Mouse (Mus musculus) midbrain, embryonic 12.5 days (tissue): ENCODE data around the gene Ldha. TPM values are rescaled to one million over a fixed set of nuclear protein-coding genes. Genes with fewer than 3 reads are reported as not detected.
"Not testable (repeated sequence)": the region's sequence is repeated elsewhere in the genome, so short reads cannot be mapped to it uniquely, and the experiment has no call there.

Source experiments
- ATAC-seq: fragments of 200-750 bp; cut with Nextera tagmentation; 2 replicates; pipeline ENCODE4 v1.8.0; 2017; ENCODE audit warnings: low read depth, moderate TSS enrichment, moderate library complexity; ENCODE audit not compliant: low FRiP score
- H3K27ac ChIP-seq: fragments of 300-500 bp; sonication (generic); replicated peaks from 2 replicates; pipeline ENCODE4 v1.5.1; 2016; ENCODE audit warnings: mild to moderate bottlenecking
- H3K27me3 ChIP-seq: fragments of 300-500 bp; sonication (generic); 2 replicates; pipeline ENCODE4 v1.6.1; 2016; ENCODE audit warnings: mild to moderate bottlenecking
- H3K36me3 ChIP-seq: fragments of 300-500 bp; sonication (generic); 2 replicates; pipeline ENCODE4 v1.6.1; 2016
- H3K4me1 ChIP-seq: fragments of 300-500 bp; sonication (generic); 2 replicates; pipeline ENCODE4 v1.6.1; 2016
- H3K4me2 ChIP-seq: fragments of 300-500 bp; sonication (generic); replicated peaks from 2 replicates; pipeline ENCODE4 v1.6.1; 2016; ENCODE audit warnings: mild to moderate bottlenecking, moderate library complexity
- H3K4me3 ChIP-seq: fragments of 300-500 bp; sonication (generic); 2 replicates; pipeline ENCODE4 v1.5.1; 2016; ENCODE audit warnings: mild to moderate bottlenecking
- H3K9ac ChIP-seq: fragments of 300-500 bp; sonication (generic); replicated peaks from 2 replicates; pipeline ENCODE4 v1.6.1; 2016; ENCODE audit warnings: mild to moderate bottlenecking, moderate library complexity
- H3K9me3 ChIP-seq: fragments of 300-500 bp; sonication (generic); 2 replicates; pipeline ENCODE4 v1.6.1; 2016; ENCODE audit warnings: mild to moderate bottlenecking
- WGBS: fragments of 180-500 bp; shearing (Covaris S2); methylation state at CpG from one replicate; pipeline ENCODE4 v1.1.7; 2016; 5-methylcytosine and 5-hydroxymethylcytosine counted together
- polyA plus RNA-seq: library from polyadenylated mRNA; unstranded; fragments of >200 nt; fragmentation: Nextera tagmentation; extraction: Ambion mirVana; gene quantifications from 2 replicates; pipeline ENCODE4 v1.2.1, GENCODE M21; 2016

The Ldha gene
- polyA plus RNA-seq: 802 and 809 TPM in 2 replicates

- no peak within 1 kb of the TSS for H3K27ac ChIP-seq
- no peaks in the 10 kb centered on the region for H3K9me3 ChIP-seq
- H3K27me3 ChIP-seq: peaks cover 23% of the 10 kb centered on the region
- no peak for ATAC-seq
- H3K4me2 ChIP-seq: no peak within 1 kb of the TSS
- H3K4me3 ChIP-seq: no peak within 1 kb of the TSS
- H3K36me3 ChIP-seq: no peaks in the 10 kb centered on the region
- no peak within 1 kb of the TSS for H3K9ac ChIP-seq
- 28% methylated on average over 6 of the region's 6 CpGs for WGBS
- peaks cover 20% of the 10 kb centered on the region for H3K4me1 ChIP-seq
Measured at GRCm38 (mm10) chr7:46840787-46841525, at the start of gene Ldha. Ldha (plus strand) TSS chr7:46841475.

- Histone ChIP-seq H3K9me3 (no peaks in the 10 kb centered on the region), H3K27me3 (no peaks in the 10 kb centered on the region), H3K27ac (no peak overlapping the region), H3K9ac (no peak overlapping the region), H3K36me3 (peaks cover 16% of the 10 kb centered on the region), H3K4me3 (no peak overlapping the region), H3K4me1 (peaks cover 24% of the 10 kb centered on the region), H3K4me2 (no peak overlapping the region)
- no peak for ATAC-seq
- WGBS: 89% methylated on average over 4 of the region's 4 CpGs
Measured at GRCm38 (mm10) chr7:46793871-46794270, 47.4 kb upstream of the Ldha start.

- peak within 1 kb of the TSS; percentile 99 for H3K4me2 ChIP-seq
- H3K4me3 ChIP-seq: peak within 1 kb of the TSS; percentile 93
- peak within 1 kb of the TSS; percentile 90 for H3K9ac ChIP-seq
- H3K27me3 ChIP-seq: no peaks in the 10 kb centered on the region
- H3K9me3 ChIP-seq: no peaks in the 10 kb centered on the region
- WGBS: under 1% methylated on average over 63 of the region's 75 CpGs
- H3K36me3 ChIP-seq: peaks cover 13% of the 10 kb centered on the region
- H3K4me1 ChIP-seq: peaks cover 24% of the 10 kb centered on the region
- peak; percentile 99 for ATAC-seq
- peak within 1 kb of the TSS; percentile 79 for H3K27ac ChIP-seq
Measured at GRCm38 (mm10) chr7:46795287-46796205, 45.7 kb upstream of the Ldha start, which contains the start of the genes Hps5 and Gtf2h1. Hps5 (minus strand) TSS chr7:46796064. Gtf2h1 (plus strand) TSS chr7:46796103.

- Histone ChIP-seq H3K36me3 (peaks cover 18% of the 10 kb centered on the region), H3K27ac (peak overlapping the region; percentile 79; the same call in 1 of the 2 replicates), H3K9me3 (no peaks in the 10 kb centered on the region), H3K4me2 (peak overlapping the region; percentile 99), H3K4me3 (peak overlapping the region; percentile 93), H3K27me3 (no peaks in the 10 kb centered on the region), H3K9ac (peak overlapping the region; percentile 90), H3K4me1 (peaks cover 24% of the 10 kb centered on the region)
- ATAC-seq: no peak; the same call in 1 of the 2 replicates
- WGBS: under 1% methylated on average over 31 of the region's 31 CpGs
Measured at GRCm38 (mm10) chr7:46796206-46796679, 45.0 kb upstream of the Ldha start.

- no peak for ATAC-seq
- H3K4me2 ChIP-seq: peak overlapping the region; percentile 99
- WGBS: 63% methylated on average over 6 of the region's 6 CpGs
- peaks cover 24% of the 10 kb centered on the region for H3K4me1 ChIP-seq
- H3K27me3 ChIP-seq: no peaks in the 10 kb centered on the region
- peak overlapping the region; percentile 93 for H3K4me3 ChIP-seq
- H3K9ac ChIP-seq: peak overlapping the region; percentile 90
- H3K27ac ChIP-seq: no peak overlapping the region
- peaks cover 22% of the 10 kb centered on the region for H3K36me3 ChIP-seq
- no peaks in the 10 kb centered on the region for H3K9me3 ChIP-seq
Measured at GRCm38 (mm10) chr7:46796779-46797178, 44.5 kb upstream of the Ldha start.

- Histone ChIP-seq H3K27me3 (no peaks in the 10 kb centered on the region), H3K4me3 (no peak overlapping the region), H3K4me2 (no peak overlapping the region), H3K9ac (no peak overlapping the region), H3K27ac (no peak overlapping the region), H3K4me1 (no peaks in the 10 kb centered on the region), H3K9me3 (no peaks in the 10 kb centered on the region), H3K36me3 (peaks cover 74% of the 10 kb centered on the region)
- ATAC-seq: no peak
- WGBS: 96% methylated on average over 6 of the region's 6 CpGs
Measured at GRCm38 (mm10) chr7:46810325-46810724, 30.9 kb upstream of the Ldha start.

GRCm38 (mm10) chr7:46814012-46814411, 27.3 kb upstream of the Ldha start:
- no peak overlapping the region for H3K9ac ChIP-seq
- no peaks in the 10 kb centered on the region for H3K27me3 ChIP-seq
- H3K27ac ChIP-seq: no peak overlapping the region
- no peaks in the 10 kb centered on the region for H3K9me3 ChIP-seq
- H3K36me3 ChIP-seq: peaks cover 82% of the 10 kb centered on the region
- ATAC-seq: no peak
- no peak overlapping the region for H3K4me3 ChIP-seq
- H3K4me1 ChIP-seq: no peaks in the 10 kb centered on the region
- no peak overlapping the region for H3K4me2 ChIP-seq
- 91% methylated on average over 4 of the region's 4 CpGs for WGBS

GRCm38 (mm10) chr7:46820876-46821632, 20.2 kb upstream of the Ldha start:
- not testable (repeated sequence) for H3K4me1 ChIP-seq, H3K4me3 ChIP-seq, H3K27me3 ChIP-seq, H3K9me3 ChIP-seq, H3K9ac ChIP-seq, H3K27ac ChIP-seq, ATAC-seq, H3K4me2 ChIP-seq
- WGBS: 92% methylated on average over 15 of the region's 15 CpGs
- peaks cover 67% of the 10 kb centered on the region for H3K36me3 ChIP-seq

GRCm38 (mm10) chr7:46827046-46827802, 14.1 kb upstream of the Ldha start:
- no peaks in the 10 kb centered on the region for H3K9me3 ChIP-seq
- H3K4me3 ChIP-seq: no peak overlapping the region
- 84% methylated on average over 20 of the region's 20 CpGs for WGBS
- no peak overlapping the region for H3K9ac ChIP-seq
- ATAC-seq: no peak
- no peaks in the 10 kb centered on the region for H3K27me3 ChIP-seq
- H3K36me3 ChIP-seq: peaks cover 19% of the 10 kb centered on the region
- no peaks in the 10 kb centered on the region for H3K4me1 ChIP-seq
- no peak overlapping the region for H3K4me2 ChIP-seq
- H3K27ac ChIP-seq: no peak overlapping the region

- H3K4me3 ChIP-seq: no peak overlapping the region
- H3K27me3 ChIP-seq: no peaks in the 10 kb centered on the region
- ATAC-seq: no peak
- H3K4me2 ChIP-seq: no peak overlapping the region
- WGBS: 89% methylated on average over 2 of the region's 2 CpGs
- no peak overlapping the region for H3K9ac ChIP-seq
- H3K9me3 ChIP-seq: no peaks in the 10 kb centered on the region
- peaks cover 13% of the 10 kb centered on the region for H3K36me3 ChIP-seq
- H3K4me1 ChIP-seq: no peaks in the 10 kb centered on the region
- no peak overlapping the region for H3K27ac ChIP-seq
Measured at GRCm38 (mm10) chr7:46827803-46828184, 13.5 kb upstream of the Ldha start.

GRCm38 (mm10) chr7:46829911-46830310, 11.4 kb upstream of the Ldha start:
- no peak overlapping the region for H3K27ac ChIP-seq
- peaks cover 1% of the 10 kb centered on the region; the same call in 1 of the 2 replicates for H3K4me1 ChIP-seq
- H3K9ac ChIP-seq: no peak overlapping the region
- H3K9me3 ChIP-seq: no peaks in the 10 kb centered on the region
- 88% methylated on average over 12 of the region's 12 CpGs for WGBS
- H3K27me3 ChIP-seq: no peaks in the 10 kb centered on the region
- no peaks in the 10 kb centered on the region for H3K36me3 ChIP-seq
- ATAC-seq: no peak
- H3K4me2 ChIP-seq: no peak overlapping the region
- no peak overlapping the region for H3K4me3 ChIP-seq
